Mouse (Mus musculus) v-Abl transformed pro-B cells (cell line): ENCODE results near the gene BC067074.

ENCODE experiments used
- in situ Hi-C, 2 experiments: fragments of 400-800 bp; cut with MboI; formaldehyde crosslinking; loops; one replicate each; pipeline ENCODE4 v1.15.1; 2025; ENCODE audit not compliant: unreplicated experiment in 2 of 2

Gene BC067074

DNA sequence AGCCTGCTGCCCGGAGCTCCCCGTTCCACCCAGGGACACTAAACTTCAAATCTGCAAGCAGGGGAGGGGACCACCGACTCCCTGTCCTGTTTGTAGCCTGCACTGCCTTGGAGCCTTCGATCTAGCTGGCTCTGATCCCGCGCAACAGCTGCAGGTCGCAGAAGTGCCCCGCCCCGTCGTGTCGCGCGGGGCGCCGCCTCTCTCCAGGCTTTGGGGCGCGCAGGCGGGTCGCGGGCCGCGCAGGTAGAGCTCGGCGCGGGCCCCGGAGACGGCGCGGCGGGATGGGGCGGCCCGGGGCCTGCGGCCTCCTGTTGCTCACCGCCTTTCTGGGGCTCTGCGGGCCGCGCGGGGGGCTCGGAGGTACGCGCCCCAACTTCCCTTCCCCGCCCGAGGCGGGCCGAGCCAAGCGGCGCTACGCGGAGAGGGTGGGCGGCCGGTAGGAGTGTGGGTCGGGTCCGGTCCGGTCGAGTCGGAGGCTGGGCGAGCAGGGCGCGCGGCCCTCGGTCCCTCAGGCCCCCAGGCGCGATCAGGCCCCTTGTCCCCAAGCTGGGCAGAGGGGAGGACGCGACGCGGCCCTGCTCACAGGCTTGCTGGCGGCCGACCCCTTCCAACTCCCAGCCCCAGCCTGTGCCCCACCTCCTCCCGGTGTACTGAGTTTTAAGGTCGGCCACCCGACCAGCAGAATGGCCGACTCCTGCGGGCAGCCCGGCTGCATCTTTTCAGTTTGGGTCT lies at the start of gene BC067074:
BC067074 (plus strand) TSS at position 185 of the 732 bp plus-strand sequence.
- in situ Hi-C loops: no loop called here

DNA sequence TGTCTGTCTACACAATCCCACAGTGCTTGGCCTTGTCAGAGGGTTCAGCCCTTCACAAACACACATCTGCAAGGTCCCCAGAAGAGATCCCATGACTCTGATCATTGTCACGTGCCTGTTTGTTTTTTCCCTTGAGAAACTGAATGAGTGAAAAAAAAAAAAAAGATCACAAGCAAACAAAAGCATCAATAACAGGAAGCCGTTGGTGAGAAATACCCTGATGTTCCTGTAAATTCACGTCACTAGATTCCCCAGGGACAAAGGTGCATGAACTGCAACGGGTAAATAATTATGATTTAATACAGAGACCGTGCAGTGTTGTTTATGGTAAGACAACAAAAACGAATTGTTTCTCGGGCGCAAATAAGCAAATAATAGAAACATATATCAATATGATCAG lies 47.9 kb upstream of the BC067074 start:
- in situ Hi-C loops: no loop called here

DNA sequence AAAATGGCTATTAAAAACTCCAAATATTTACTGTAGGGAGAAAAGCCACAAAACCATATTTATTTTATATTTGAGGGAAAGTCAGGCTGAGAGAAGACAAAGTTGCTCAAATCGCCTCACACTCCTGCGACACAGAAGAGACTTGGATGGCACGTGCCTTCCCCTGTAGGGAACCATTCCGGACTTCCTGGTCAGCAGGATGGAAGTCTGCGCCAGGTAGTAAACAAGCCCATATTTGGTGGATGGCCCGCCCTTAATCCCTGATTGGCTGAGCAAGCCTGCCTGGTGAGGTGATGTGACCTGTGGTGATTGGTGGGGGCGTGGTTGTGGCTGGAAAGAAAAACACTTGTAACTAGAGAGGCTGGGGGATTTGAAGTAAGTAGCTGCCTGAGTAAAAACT lies 40.4 kb upstream of the BC067074 start:
- in situ Hi-C loops: loop anchor here (25.0 kb wide), 4 partner anchors 565 to 1535 kb away; partner anchors contain the start of genes Ddx4 (in 1 of the 2), Ndufs4 (in 1 of the 2) and Slc38a9 (in 1 of the 2)

DNA sequence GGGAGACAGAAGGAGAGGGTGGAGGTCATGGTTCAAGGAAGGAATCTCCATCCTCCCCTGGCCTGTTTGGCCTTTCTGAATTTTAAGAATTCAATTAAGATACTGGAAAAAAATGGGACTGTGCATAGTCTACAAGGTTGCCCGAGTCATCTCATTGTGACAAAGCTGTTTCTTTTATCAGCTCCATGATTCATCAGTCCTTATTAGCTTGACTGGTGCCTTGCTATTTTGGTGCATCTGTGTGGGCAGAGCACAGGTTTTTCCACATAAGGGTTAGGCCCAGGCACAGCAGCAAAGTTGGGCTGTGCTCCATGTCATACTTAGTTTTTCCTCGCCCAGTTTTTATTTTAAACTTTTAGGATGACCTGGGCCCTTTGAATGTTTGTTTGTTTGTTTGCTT lies 36.2 kb upstream of the BC067074 start:
- in situ Hi-C loops: loop anchor here (25.0 kb wide), 4 partner anchors 569 to 1531 kb away; partner anchors contain the start of genes Ddx4 (in 1 of the 2), Ndufs4 (in 1 of the 2) and Slc38a9 (in 1 of the 2)

DNA sequence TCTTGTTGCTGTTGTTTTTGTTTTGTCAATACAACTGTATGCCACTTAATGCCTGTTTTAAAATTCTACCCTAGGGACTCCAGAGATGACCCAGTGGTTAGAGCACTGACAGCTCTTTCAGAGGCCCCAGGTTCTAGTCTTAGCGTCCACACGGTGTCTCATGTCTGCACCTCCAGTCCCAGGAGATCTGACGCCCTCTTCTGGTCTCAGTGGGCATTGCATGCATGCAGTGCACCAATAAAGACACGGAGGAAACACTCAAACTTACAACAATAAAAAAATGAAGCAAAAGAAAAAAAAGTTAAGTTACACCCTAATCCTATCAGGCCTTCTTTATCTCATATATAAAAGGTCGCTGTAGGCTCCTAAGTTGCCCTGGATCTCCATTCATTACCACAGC lies 35.8 kb upstream of the BC067074 start:
- in situ Hi-C loops: loop anchor here (25.0 kb wide), 4 partner anchors 570 to 1530 kb away; partner anchors contain the start of genes Ddx4 (in 1 of the 2), Ndufs4 (in 1 of the 2) and Slc38a9 (in 1 of the 2)

DNA sequence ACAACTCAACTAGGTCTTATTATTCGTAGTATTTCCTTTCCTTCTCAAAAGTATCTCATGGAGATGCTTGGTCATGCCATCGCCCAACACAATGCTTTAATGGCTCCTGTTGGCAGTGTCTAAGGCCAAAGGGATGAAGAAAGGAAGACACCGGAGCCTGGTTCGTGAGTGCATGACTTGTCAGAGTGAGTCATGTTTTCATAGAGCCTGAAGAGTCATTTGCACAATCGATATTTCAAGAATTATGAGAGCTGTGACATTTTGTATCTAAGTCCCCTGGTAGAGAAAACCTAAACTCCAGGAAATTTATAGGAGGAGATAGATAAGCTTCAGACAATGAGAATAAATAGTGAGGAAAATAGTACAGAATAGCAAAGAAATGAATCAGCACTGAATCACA lies 33.7 kb upstream of the BC067074 start:
- in situ Hi-C loops: loop anchor here (25.0 kb wide), 4 partner anchors 572 to 1528 kb away; partner anchors contain the start of genes Ddx4 (in 1 of the 2), Ndufs4 (in 1 of the 2) and Slc38a9 (in 1 of the 2)

DNA sequence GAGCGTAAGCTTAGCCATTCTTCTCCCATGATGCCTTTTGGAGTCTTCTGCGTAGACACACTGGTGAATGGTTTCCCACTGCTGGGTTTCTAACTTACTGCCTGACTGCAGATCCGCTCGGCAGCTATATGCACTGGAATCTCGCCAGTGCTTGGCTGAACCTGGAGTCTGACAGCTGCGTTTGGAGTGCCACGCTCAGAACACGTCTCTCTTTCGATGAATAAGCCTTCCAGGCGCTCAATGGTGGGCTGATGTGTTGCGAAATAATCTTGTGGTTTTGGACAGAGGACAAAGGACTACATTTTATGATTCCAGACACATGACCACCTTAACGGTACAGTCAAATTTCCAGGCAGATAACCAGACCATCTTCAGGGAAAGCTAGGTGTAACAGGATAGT lies 30.1 kb upstream of the BC067074 start:
- in situ Hi-C loops: loop anchor here (10.0 to 25.0 kb wide), 8 partner anchors 218 to 1524 kb away; partner anchors contain the start of genes Ddx4 (in 1 of the 2), Gpx8 (in 1 of the 2), Ndufs4 (in 1 of the 2) and Slc38a9 (in 1 of the 2)

DNA sequence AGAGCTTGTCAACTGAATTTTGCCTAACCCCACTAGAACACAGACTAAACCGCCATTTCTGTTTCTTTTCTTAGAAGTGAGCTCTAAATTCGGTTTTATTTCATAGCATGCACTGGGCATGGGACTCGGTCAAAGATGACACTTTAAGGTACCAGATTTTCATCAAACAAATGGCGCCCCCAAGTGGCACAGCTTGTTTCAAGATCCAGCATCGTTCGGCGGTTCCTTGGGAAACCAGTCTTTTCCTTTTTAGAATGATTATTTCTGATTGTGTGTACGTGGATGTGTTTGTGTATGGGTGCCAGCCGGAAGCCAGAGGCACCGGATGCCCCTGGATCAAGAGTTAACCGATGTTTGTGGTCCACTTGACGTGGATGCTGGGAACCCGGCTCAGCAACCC lies 27.7 kb upstream of the BC067074 start:
- in situ Hi-C loops: loop anchor here (5.0 to 25.0 kb wide), 9 partner anchors 220 to 1522 kb away; partner anchors contain the start of genes Snx18 (in 2 of the 2), Ddx4 (in 1 of the 2), Gpx8 (in 1 of the 2) and Ndufs4 (in 1 of the 2)

DNA sequence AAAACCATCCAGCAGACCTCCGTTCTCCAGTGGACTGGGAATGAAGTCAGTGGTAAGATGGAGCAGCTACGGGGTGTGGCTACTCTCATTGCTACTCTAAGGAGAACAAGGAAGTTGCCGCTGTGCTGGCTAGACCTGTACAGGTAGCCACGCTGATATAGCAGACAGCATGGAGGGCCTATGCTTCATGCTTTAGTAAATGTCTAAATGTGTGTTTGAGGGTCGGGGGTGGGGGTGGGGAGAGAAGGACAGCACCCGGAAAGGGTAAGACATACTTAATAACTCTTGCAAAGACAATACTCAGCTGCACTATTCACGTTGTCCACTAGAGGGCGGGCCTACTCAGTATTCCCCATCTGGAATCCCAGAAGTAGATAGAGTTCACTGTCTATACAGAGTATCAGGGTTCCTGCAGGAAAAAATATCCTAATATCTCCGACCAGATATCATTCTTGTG lies 26.4 kb upstream of the BC067074 start:
- in situ Hi-C loops: loop anchor here (5.0 to 25.0 kb wide), 9 partner anchors 222 to 1521 kb away; partner anchors contain the start of genes Snx18 (in 2 of the 2), Ddx4 (in 1 of the 2), Gpx8 (in 1 of the 2) and Ndufs4 (in 1 of the 2)

DNA sequence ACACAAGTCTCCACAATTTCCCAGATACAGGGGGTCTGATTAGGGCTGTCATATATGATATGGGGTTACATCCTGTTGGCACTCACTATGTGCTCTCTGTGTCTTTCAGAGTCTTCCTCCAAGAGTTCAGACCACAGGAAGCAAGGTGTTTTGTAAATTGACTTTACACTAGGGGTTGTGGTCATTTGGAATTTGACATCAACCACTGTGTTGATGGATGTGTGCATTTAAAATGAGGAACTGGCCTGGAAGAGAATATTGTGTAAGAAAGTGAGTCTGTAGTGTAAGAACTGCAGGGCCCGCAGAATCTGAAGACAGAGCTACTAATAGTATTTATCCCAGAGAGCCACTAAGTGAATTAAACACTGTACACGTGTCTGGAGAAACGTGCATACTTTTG lies 25.8 kb upstream of the BC067074 start:
- in situ Hi-C loops: loop anchor here (5.0 to 25.0 kb wide), 9 partner anchors 222 to 1520 kb away; partner anchors contain the start of genes Snx18 (in 2 of the 2), Ddx4 (in 1 of the 2), Gpx8 (in 1 of the 2) and Ndufs4 (in 1 of the 2)

DNA sequence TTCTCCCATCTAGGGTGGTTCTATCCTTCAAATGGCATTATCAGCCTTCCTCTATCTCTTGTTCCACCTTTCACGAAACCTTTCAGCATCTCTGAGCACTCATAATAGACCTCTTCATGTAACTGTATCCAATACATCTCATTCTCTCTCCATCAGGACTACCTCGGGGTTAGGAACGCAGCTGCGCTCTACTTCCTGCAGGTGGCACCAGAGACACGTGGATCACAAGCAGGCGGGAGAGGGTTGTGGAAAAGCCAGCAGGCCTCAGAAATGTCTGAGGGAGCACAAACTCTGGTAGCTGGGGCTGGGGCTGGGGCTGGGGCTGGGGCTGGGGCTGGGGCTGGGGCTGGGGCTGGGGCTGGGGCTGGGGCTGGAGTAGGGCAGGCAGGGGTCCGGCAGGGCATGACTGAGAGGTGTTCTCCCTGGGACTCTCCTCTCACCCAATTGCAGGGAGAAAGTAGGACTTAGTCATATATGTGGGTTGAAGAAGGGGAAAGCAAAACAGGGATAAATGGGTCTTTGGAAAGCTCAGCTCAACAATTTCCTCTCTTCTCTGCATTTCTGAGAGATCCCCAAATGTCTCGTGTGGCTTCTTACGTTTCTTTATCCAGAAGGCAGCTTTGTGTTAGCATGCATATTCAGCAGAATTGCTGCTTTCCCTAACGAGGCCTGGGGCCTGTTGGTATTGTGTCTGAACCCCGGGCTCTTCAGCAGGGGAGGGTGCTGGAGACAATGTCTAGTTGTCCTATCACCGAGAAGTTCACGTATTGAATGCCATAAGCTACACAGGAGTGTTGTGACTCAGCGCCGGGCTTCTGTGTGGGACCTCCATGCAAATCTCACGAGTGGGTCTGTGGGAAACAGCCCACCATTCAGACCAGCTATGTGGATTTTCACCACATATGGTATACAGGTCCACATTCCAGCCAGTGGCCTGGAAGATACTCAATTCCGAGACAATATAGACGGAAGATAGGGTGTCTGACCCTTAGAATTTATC lies 22.9 kb upstream of the BC067074 start:
- in situ Hi-C loops: loop anchor here (5.0 to 25.0 kb wide), 9 partner anchors 225 to 1517 kb away; partner anchors contain the start of genes Snx18 (in 2 of the 2), Ddx4 (in 1 of the 2), Gpx8 (in 1 of the 2) and Ndufs4 (in 1 of the 2)

DNA sequence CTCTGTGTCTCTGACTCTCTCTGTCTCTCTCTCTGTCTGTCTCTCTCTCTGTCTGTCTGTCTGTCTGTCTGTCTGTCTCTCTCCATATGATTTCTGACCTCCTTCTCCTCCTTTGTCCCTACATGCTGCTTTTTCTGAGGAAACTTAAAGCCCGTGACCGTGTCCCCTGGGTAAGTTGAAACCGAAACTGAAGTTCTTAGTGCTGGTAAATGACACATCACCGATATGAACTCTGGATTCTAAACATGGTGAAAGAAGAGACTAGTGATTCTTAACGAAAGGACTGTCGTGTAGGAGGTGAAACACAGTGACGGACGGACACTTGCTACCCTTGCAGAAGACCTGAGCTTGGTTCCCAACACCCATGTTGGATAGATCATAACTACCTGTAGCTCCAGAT lies 21.8 kb upstream of the BC067074 start:
- in situ Hi-C loops: loop anchor here (25.0 kb wide), 4 partner anchors 584 to 1516 kb away; partner anchors contain the start of genes Ddx4 (in 1 of the 2), Ndufs4 (in 1 of the 2) and Slc38a9 (in 1 of the 2)

DNA sequence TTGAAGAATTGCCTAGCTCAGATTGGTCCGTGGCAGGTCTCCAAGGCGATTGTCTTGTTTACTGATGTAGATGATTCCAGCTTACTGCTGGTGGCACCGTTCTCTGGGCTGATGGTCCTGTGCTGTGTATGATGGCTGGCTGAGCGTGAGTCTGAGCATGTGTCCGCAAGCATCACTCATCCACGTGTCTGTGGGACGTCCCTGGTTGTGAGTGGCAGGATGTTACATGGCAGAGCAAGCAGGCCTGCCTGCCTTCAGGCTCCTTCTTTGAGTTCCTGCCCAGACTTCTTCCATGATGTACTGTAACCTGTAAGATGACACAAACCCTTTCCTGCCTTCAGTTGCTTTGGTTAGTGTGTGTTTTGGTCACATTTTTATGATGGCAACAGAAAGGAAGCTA lies 5.8 kb upstream of the BC067074 start:
- in situ Hi-C loops: no loop called here

DNA sequence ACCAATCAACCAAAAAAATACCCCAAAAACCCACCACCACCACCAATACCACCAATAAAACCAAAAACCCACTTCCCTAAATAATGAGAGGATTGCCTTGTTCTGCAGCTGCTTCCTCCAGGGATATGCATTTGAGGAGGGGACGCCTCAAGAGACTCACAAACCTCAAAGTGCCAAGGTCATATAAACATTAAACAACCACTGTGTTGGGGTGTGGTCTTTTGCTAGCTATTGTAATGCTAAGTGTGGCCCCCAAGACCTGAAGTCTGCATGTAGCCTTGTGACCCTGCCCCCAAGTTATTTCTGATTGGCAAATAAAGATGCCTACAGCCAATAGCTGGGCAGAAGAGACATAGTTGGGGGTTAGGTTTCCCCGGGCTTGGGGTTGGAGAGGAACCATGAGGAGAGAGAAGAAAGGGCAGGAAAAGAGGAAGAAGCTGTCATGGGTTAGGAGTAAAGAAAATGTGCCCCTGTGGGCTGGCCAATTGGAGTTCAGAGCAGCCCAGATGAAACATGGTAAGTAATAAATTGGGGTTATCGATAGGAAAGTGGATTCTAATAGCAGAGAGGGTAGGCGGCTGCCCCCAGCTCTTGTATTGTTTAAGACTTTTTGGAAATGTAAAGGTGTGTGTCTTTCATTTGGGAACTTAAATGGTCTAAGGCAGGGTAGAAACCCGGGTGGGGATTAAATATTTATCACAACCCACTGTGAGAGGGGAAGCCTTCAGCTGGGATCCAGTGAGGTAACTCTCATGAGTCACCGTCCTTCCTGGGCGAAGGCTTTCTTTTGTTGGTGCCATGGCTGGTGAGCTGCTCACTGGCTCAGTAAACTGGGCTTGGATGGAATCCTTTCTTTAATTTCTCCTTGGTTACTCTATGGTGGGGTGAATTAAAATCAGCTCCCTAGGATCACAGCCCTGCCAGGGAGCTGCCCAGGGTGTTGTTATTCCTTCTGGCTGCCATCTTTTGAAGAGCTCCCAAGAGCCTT lies 4.5 kb upstream of the BC067074 start:
- in situ Hi-C loops: no loop called here

DNA sequence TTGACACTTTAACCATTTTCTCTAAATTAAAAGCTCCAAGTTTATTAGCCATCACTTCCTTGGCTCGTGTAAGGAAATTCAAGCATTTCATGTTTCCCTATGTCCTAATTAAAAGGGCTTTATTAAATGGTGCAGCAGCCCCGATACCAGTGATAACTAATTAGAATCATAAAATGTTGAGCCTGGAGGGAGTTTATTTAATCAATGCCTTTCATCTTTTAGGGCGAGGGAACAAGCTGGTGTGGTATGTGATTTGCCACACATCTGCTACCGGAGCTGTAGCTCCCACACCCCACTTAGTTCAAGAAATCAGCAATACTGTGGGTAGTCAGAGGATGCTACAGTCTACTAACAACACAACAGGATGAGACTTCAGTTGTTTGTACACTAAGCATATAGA lies 3.2 kb upstream of the BC067074 start:
- in situ Hi-C loops: no loop called here

DNA sequence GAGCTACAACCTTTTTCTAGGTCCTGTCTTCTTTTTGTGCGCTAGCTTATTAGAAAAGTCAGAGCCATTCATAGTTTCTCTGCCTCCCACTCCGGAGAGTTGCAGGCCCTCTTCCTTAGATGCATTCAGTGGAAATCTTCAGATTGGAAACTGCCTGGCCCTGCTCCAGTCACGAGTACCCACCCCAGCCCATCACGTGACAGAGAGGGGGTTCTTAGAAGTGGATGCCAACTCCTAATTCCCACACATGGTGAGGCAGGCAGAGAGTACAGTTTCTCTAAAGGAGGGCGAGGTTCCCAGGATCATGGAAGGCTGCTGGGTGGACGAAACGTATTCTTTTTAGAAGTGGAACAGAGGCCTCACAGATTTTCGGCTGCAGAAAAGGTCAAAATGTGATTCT lies 958 bp upstream of the BC067074 start:
- in situ Hi-C loops: no loop called here

DNA sequence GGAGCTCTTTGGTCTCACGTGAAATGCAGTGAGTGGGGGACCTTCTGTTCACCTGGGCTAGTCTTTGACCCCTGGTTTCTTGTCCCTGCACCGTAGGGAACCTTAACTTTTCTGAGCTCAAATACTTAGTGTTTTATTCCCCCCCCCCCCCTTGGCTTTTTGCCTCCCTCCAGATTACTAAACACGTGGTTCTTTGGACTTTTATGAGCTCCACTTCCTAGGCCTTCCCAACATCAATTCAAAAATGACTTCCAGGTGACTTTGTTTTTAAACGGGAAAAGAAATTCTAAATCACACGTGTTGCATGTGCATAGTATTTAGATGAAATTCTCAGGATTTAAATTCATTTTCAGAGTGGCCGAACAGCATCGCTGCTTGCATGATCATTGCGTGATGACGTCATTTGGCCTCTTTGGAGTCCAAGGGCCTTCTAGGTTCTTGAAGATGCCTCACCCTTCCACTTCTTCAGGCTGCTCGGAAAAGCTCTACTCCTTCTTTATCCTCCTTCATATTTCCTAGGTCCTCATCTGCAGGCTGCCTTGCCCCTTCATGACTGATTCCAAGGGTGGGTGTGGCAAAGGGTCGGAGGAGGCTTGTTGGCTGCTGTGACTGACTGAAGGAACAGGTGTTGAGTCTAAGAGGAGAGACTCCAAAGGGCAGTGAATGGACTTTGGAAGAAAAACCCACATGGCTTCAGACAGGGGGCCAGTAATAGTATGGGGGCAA lies 911 bp downstream of the BC067074 start:
- in situ Hi-C loops: no loop called here
